Mouse (Mus musculus) embryo, embryonic 9.5 days (tissue): Measurements from ENCODE around the gene Prune2.
"Not testable (repeated sequence)": the region's sequence is repeated elsewhere in the genome, so short reads cannot be mapped to it uniquely, and the experiment has no call there.

Experiments used
- DNase-seq: peaks from one replicate; pipeline ENCODE4 v3.0.0-alpha.2; 2017; ENCODE audit errors: extremely low spot score

The Prune2 gene

GRCm38 (mm10) chr19:17125380-17125779, 169.5 kb downstream of the Prune2 start:
- no peak for DNase-seq

DNA sequence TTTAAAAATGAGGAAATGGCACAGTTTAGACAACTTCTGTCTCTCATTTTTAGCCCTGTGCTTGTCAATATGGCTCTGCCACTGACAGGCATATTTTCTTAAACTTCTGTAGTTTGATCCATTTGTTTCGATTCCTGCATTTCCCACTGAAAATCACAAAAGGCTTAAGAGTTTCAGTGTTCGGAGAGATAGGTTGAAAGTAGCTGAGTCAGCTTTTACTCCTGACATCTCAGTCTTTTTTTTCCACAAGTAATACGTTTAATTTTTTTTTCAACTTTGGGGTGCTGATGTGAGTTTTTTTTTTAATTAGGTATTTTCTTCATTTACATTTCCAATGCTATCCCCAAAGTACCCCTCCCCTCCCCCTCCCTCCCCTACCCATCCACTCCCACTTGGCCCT, 174.6 kb downstream of the Prune2 start:
- no peak for DNase-seq

DNA sequence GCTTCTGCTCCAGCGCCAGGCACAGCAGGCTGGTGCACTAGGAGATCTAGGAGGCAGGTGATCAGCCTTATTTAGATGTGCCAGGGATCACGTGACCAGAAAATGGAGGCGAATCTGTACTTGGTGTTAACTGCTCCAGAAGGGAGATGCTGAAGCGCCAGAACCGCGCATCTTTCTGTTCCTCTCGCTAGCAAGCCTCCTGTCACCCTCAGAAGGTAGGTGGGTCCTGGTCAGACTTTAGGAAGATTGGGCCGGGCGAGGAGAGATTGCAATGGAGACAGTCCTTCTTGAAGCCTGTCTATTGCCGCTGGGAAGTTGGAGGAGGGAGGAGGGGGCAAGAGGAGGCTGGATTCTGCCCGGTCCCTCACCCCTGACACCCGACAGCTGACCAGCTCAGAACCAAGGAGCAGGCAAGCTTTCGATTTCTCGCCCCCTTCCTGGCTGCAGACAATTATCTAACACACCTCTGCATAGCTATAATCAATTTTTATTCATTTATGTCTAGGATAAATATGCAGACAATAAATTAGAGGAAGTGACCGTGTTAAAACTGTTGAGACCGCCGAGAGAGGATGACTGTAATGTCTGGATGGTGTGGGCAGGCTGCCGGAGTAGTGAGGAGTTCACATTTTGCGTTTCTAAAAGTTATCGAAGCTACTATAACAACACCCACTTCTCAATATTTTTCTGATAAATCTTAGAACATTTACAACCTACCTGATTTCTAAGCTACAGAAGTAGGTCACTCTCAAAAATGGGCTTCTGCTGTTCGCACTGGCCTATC, 181.0 kb downstream of the Prune2 start:
- peak; percentile 67 for DNase-seq

DNA sequence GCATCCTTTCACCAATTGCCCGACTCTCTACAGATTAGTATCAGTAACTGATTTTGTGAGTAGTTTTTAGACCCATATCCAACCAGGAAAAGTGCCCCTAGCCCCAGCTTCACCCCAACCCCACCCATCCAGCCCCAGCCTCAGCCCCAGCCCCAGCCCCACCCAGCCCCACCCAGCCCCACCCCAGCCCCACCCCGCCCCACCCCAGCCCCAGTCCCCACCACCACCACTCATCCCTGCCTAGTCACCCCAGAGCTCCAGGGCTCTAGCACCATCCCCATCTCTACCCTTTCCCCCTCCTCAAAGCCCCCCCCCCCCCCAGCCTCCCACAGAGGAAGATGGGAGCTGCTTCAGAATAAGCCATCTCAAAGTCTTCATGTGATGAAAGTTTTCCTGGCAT, 181.7 kb downstream of the Prune2 start:
- DNase-seq: no peak

DNA sequence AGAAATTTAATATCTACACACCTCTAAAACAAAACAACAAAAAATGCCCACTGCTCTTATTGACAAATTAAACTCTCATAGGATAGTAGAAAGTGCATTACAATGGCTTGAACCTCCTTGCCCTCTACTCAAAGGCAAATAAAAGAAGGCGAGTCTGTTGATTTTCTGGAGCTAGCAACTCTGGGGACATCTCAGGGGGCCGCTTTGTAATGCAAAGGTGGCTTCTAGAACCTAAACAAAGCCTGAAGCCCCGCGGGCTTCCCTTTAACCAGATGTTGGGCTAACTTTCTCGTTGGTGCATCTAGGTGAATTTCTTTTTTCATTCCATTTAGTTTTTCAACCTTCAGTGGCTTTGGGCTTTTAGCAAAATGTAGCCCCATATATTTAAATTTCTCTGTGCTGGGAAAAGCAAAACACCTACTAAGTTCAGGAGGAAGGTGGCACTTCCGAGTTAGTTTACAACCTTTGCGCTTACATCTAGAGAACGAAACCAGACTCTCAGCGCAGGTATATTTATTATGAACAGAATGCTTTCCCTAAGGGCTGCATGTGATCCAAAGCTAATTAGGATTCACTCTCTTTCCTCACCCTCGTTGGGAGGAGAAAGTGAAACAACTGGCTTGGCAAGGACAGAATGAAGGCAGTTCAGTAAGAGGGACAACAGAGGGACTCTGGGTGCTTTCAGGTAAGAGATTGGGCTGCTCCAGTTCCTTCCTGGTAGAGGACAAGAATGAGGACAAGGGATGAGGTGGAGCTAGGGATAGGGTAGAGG, 182.4 kb downstream of the Prune2 start:
- DNase-seq: no peak

- no peak for DNase-seq
Measured at GRCm38 (mm10) chr19:17140016-17140914, 184.3 kb downstream of the Prune2 start.

- no peak for DNase-seq
Measured at GRCm38 (mm10) chr19:17143245-17143644, 187.3 kb downstream of the Prune2 start.

DNA sequence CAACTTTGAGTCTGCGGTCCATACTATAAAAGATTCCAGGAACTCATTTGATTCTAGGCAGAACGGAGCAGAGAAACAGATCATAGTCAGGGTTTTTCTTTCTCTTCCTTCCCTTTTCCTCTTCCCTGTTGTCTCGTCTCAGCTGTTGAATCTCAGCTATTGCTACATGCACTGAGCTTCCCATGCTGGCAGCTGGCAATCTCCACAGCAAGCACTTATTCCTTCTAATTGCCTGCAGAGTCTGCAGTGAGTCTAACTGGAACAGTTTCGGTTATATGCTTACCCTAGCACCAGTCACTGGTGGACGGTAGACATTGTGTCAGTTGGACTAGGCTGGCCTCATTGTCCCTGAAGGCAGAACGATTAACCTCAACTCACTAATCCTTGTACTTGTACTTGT, 188.3 kb downstream of the Prune2 start:
- no peak for DNase-seq

DNA sequence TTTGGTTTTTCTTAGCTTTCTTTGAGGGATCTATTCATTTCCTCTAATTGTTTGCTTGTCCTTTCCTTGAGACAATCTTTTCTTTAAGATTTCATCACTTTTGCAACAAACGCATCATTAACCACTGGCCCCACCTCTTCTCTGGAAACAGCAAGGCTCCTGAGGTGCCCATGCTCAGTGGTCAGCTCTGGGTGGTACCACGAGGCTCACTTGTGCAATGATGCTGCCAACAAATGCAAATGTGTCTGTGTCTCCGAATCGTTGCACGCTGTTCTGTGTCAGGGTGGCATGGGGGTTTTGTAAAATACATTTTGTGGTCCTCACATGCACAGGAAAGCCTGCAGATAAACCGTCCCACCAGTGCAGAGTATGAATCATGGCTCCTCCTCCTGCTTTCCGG, 194.1 kb downstream of the Prune2 start:
- DNase-seq: no peak

DNA sequence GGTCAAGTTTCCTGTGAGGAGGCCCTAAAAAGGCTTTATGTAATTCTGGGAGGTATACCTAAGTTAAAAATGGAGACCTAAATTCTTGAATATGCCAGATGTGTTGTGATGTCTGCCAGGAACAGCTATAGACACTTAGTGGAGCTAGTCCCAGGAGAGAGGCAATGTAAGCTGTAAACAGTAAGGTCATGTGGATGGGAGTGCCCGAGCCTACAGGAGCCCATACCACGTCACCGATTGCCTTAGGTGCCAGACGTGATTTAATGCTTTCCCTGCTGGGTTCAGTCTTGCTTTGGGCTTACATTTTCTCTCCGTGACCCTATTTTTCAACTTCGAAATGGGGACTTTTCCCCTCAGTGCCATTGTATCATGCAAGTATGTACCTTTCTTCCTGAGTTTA, 195.9 kb downstream of the Prune2 start:
- DNase-seq: no peak

- no peak for DNase-seq
Measured at GRCm38 (mm10) chr19:17152461-17152860, 196.5 kb downstream of the Prune2 start.

DNA sequence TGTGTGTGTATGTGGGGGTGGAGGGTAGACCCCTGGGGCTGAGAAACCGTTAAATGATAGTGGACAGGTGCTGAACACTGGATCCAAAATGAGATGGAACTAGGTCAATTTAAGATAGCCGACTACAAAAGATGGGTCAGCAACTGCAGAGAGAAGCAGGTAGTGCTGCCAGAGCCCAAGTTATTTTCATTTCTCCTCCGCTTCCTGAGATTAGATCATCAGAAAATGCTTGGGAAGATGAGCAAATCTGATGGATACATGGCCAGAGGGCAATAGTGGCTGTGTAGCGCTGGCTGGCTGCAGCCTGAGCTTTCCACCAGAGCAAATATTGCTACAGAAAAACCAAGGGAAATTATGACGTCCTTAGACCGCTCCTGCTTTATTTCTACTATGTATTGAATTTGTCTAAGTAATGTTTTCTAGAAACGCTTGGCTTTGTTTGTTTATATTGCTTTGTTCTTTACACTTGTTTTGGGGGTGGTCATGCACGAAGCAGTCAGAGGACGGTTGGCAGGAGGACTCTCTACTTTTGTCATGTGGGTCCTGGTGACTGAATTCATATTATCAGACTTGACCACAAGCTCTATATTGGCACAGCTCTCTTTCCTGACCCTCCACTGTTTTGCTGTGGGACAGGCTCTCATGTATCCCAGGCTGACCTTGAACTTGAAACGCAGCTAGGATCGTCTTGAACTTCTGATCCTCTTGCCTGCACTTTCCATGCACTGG, 198.2 kb downstream of the Prune2 start:
- DNase-seq: no peak

DNA sequence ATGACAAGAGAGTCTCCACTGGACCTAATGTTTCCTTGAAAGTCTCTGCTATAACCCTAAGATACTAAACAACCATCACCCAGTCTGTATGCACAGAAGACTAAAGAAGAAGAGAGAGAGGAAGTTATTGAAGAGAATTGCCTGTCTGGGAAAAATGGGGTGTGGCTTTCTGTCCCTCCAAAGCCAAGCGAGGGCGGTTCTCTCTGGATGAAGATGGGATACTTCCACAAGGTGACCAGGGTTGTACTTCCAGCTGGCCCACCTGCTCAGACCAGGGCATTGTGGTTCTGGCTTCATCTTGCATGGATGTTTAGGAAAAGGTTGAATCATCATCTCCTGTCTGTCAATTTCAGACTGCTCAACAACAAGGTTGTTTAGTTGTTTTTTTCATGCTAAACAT, 199.3 kb downstream of the Prune2 start:
- DNase-seq: no peak

DNA sequence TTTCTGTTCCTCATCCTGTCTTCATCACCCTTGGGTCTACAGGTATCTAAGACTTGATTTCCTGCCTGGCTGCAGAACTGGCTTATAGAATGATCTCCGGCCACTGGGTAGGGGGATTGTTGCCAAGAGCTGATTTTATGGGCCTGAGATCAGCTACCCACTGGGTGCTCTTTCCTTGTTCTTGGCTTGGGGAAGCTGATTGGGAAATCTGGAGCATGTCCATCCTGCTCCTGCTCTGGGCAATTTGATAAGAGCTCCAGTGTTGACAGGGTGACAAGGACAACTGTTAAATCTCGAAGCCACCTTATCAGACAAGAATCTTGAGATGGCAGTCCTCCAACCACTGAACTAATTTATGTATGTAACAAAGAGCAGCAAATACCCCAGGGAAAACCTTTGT, 203.8 kb downstream of the Prune2 start:
- DNase-seq: no peak

GRCm38 (mm10) chr19:17160231-17160630, 204.3 kb downstream of the Prune2 start:
- no peak for DNase-seq

DNA sequence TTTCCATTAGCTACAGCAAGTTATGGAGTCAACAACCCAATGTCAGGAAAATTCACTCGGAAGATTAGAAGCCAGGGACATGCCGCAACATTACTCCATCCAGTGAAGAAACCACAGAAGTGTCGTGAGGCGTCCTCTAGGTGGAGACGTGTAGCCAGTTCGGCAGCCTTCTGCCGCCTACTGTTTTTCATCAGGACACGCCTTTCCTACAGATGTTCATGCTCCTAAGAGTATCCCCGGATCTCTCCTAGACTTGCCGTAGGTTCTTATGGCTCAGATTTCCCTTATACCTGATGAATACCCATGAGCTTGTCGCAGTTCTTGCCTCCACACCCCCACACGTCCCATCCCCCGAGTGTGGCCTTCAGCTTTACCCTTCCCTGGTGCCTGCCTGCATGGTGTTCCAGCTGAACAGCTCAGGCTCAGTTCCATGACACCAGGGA, 207.6 kb downstream of the Prune2 start:
- peak; percentile 52 for DNase-seq

DNA sequence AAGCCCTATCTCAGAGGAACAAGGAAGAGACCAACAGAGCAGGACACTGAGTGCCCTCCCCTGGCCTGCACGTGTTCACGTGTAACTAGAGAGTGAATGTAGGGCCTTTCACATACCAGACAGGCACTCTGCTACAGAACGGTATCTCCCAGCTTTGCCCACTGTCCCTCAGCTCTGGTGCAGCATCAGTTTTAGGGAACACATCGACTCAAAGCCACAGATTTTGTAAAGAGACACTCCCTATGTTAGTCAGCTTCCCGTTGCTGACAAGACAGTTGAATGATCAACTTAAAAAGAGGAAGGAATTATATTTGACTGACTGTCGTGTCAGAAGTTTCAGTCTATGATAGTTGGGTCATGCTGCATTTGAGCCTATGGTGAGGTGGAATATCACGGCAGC, 210.4 kb downstream of the Prune2 start:
- DNase-seq: no peak

GRCm38 (mm10) chr19:17168186-17168585, 212.3 kb downstream of the Prune2 start:
- DNase-seq: no peak

GRCm38 (mm10) chr19:17169746-17170145, 213.8 kb downstream of the Prune2 start:
- no peak for DNase-seq

DNA sequence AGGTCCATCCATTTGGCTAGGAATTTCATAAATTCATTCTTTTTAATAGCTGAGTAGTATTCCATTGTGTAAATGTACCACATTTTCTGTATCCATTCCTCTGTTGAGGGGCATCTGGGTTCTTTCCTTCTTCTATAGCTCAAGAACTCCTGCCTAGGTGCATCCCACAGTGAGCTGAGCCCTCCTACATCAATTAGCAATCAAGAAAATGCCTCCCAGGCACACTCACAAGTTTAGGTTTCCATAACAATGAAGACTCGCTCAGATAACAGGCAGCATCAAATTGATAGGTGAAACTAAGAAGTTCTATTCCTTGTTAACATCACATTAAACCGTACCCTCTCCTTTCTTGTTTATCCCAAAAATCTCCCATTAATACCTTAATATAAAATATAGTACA, 218.6 kb downstream of the Prune2 start:
- DNase-seq: not testable (repeated sequence)

- no peak for DNase-seq
Measured at GRCm38 (mm10) chr19:17180506-17180905, 224.6 kb downstream of the Prune2 start.
